Mouse (Mus musculus): ENCODE measurements around the gene Ticam1. TPM values are rescaled to one million over a fixed set of nuclear protein-coding genes. Genes with fewer than 3 reads are reported as not detected.

The Ticam1 gene
- 3.4 and 3.7 TPM in 2 replicates for polyA plus RNA-seq (2012; rRNA removed)

DNA sequence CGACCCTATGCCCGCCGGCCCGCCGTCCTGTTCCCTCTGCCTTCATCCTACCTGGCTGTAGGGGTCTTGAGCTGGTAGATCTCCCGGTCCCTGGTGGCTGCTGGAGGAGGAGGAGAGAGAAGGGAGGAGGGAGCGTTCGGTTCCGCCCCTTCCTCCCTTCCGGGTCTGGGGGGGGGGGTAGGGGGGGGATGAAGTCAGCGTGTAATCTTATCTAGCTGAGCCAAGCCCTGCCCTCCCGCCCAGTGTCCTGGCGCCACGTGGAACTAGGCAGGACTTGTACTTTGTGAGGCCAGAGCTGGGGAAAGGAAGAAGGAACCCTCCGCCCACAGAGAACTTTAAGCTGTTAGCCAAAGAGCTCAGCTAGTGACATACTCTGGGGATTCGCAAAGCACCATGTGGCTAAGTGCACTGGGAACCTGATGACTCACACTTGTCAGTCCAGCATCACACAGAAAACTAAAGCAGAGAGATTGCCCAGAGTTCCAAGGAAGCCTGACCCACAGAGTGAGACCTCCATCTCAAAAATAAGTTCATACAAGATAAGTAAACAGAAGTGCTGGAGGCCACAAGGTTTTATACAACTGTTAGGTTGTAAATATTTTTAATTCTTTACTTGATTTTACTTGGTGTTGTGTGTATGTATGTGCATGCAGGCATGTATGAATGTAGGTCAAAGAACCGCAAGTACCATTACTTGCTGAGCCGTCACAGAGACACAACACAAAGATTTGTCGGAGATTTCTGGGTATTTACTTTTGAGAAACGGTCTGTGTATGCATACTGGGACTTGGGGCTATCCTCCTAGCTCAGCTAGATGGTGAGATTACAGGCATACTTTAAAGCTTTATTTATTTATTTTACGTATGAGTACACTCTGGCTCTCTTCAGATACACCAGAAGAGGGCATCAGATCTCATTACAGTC lies at the start of gene Ticam1:
Gene Ticam1, minus strand, starts transcription at position 144 of the 924 bp plus-strand sequence.
- DNase-seq (ENCODE audit: low read depth): peak; percentile 94
- TF ChIP-seq CTCF (IDR thresholded peaks at IDR 0.05; ENCODE audit: borderline replicate concordance, extremely low read depth, insufficient read depth, insufficient read length) (peak; percentile 18; the same call in 1 of the 2 replicates), POLR2A (IDR thresholded peaks at IDR 0.05; ENCODE audit: borderline replicate concordance, extremely low read depth, insufficient read depth, insufficient read length, poor library complexity, severe bottlenecking) (no peak)

GRCm38 (mm10) chr17:56325450-56326152 lies 49.0 kb upstream of the Ticam1 start, which contains the start of gene Kdm4b:
Kdm4b (plus strand) TSS chr17:56326062.
- TF ChIP-seq CTCF (IDR thresholded peaks at IDR 0.05; ENCODE audit: borderline replicate concordance, extremely low read depth, insufficient read depth, insufficient read length) (no peak), POLR2A (IDR thresholded peaks at IDR 0.05; ENCODE audit: borderline replicate concordance, extremely low read depth, insufficient read depth, insufficient read length, poor library complexity, severe bottlenecking) (peak; percentile 91)
- peak; percentile 100 for DNase-seq (ENCODE audit: low read depth)

GRCm38 (mm10) chr17:56324419-56324818 lies 47.8 kb upstream of the Ticam1 start:
- DNase-seq (ENCODE audit: low read depth): no peak
- TF ChIP-seq POLR2A (IDR thresholded peaks at IDR 0.05; ENCODE audit: borderline replicate concordance, extremely low read depth, insufficient read depth, insufficient read length, poor library complexity, severe bottlenecking) (no peak), CTCF (IDR thresholded peaks at IDR 0.05; ENCODE audit: borderline replicate concordance, extremely low read depth, insufficient read depth, insufficient read length) (no peak)

DNA sequence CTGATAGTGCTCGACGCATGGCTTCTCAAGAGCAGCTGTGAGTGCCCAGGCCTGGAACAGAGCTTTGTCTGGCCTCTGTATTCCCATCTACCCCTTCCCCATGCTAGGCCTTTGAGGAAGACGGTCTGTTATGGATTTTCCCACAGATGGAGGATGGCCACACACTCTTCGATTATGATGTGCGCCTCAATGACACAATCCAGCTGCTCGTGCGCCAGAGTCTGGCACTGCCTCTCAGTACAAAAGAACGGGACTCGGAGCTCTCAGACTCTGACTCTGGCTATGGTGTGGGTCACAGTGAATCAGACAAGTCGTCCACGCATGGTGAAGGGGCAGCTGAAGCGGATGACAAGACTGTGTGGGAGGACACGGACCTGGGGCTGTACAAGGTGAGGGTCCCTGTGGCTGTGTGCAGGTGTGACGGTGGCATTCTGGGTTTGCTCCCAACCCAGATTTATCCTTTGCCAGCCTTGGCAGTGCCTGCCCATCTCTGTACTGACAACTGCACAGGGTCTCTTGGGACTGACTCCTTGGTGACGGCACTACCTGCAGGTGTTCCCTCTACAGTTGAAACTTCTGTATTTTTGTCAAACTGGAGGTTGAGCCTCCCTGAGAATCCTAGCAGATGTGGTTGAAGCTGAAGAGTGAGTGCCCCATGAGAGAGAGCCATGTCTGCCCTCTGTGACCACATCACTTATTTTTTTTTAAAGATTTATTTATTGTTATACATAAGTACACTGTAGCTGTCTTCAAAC lies 32.8 kb upstream of the Ticam1 start:
- DNase-seq (ENCODE audit: low read depth): no peak
- TF ChIP-seq CTCF (IDR thresholded peaks at IDR 0.05; ENCODE audit: borderline replicate concordance, extremely low read depth, insufficient read depth, insufficient read length): no peak
- TF ChIP-seq POLR2A (IDR thresholded peaks at IDR 0.05; ENCODE audit: borderline replicate concordance, extremely low read depth, insufficient read depth, insufficient read length, poor library complexity, severe bottlenecking): no peak

GRCm38 (mm10) chr17:56308088-56308487 lies 31.5 kb upstream of the Ticam1 start:
- no peak for DNase-seq (ENCODE audit: low read depth)
- TF ChIP-seq POLR2A (IDR thresholded peaks at IDR 0.05; ENCODE audit: borderline replicate concordance, extremely low read depth, insufficient read depth, insufficient read length, poor library complexity, severe bottlenecking): no peak
- no peak for TF ChIP-seq CTCF (IDR thresholded peaks at IDR 0.05; ENCODE audit: borderline replicate concordance, extremely low read depth, insufficient read depth, insufficient read length)

- DNase-seq (ENCODE audit: low read depth): peak; percentile 8
- TF ChIP-seq POLR2A (IDR thresholded peaks at IDR 0.05; ENCODE audit: borderline replicate concordance, extremely low read depth, insufficient read depth, insufficient read length, poor library complexity, severe bottlenecking) (no peak), CTCF (IDR thresholded peaks at IDR 0.05; ENCODE audit: borderline replicate concordance, extremely low read depth, insufficient read depth, insufficient read length) (peak; percentile 45; the same call in 1 of the 2 replicates)
Observed at GRCm38 (mm10) chr17:56305826-56306225, 29.2 kb upstream of the Ticam1 start.

GRCm38 (mm10) chr17:56305156-56305555 lies 28.6 kb upstream of the Ticam1 start:
- no peak for TF ChIP-seq POLR2A (IDR thresholded peaks at IDR 0.05; ENCODE audit: borderline replicate concordance, extremely low read depth, insufficient read depth, insufficient read length, poor library complexity, severe bottlenecking)
- no peak for TF ChIP-seq CTCF (IDR thresholded peaks at IDR 0.05; ENCODE audit: borderline replicate concordance, extremely low read depth, insufficient read depth, insufficient read length)
- peak; percentile 14 for DNase-seq (ENCODE audit: low read depth)

- TF ChIP-seq POLR2A (IDR thresholded peaks at IDR 0.05; ENCODE audit: borderline replicate concordance, extremely low read depth, insufficient read depth, insufficient read length, poor library complexity, severe bottlenecking) (no peak), CTCF (IDR thresholded peaks at IDR 0.05; ENCODE audit: borderline replicate concordance, extremely low read depth, insufficient read depth, insufficient read length) (no peak)
- DNase-seq (ENCODE audit: low read depth): no peak
Observed at GRCm38 (mm10) chr17:56304718-56305117, 28.1 kb upstream of the Ticam1 start.

GRCm38 (mm10) chr17:56303847-56304586 lies 27.4 kb upstream of the Ticam1 start:
- DNase-seq (ENCODE audit: low read depth): peak; percentile 98
- TF ChIP-seq POLR2A (IDR thresholded peaks at IDR 0.05; ENCODE audit: borderline replicate concordance, extremely low read depth, insufficient read depth, insufficient read length, poor library complexity, severe bottlenecking) (no peak), CTCF (IDR thresholded peaks at IDR 0.05; ENCODE audit: borderline replicate concordance, extremely low read depth, insufficient read depth, insufficient read length) (no peak)

- TF ChIP-seq POLR2A (IDR thresholded peaks at IDR 0.05; ENCODE audit: borderline replicate concordance, extremely low read depth, insufficient read depth, insufficient read length, poor library complexity, severe bottlenecking) (no peak), CTCF (IDR thresholded peaks at IDR 0.05; ENCODE audit: borderline replicate concordance, extremely low read depth, insufficient read depth, insufficient read length) (no peak)
- peak; percentile 92 for DNase-seq (ENCODE audit: low read depth)
Observed at GRCm38 (mm10) chr17:56303160-56303846, 26.7 kb upstream of the Ticam1 start, which contains the start of gene Uhrf1. Uhrf1 (plus strand) TSS chr17:56303321.

Data from brain, embryonic 14.5 days (tissue).